Mouse (Mus musculus) small intestine, adult 2 months (tissue): ENCODE data around the gene 8030411F24Rik. TPM values are rescaled to one million over a fixed set of nuclear protein-coding genes. Genes with fewer than 3 reads are reported as not detected.
"Not testable (repeated sequence)": the region's sequence is repeated elsewhere in the genome, so short reads cannot be mapped to it uniquely, and the experiment has no call there.

Experiments used
- H3K27ac ChIP-seq: fragments of 200-500 bp; 2 replicates; pipeline ENCODE4 v1.5.1; 2012; ENCODE audit warnings: low read depth, low read length, control low read depth, inconsistent platforms; ENCODE audit not compliant: insufficient read depth
- H3K27me3 ChIP-seq: fragments of 200-500 bp; 2 replicates; pipeline ENCODE4 v1.6.1; 2012; ENCODE audit warnings: mild to moderate bottlenecking, moderate library complexity, low read length, inconsistent platforms; ENCODE audit not compliant: control insufficient read depth, insufficient read depth
- H3K36me3 ChIP-seq: fragments of 200-500 bp; 2 replicates; pipeline ENCODE4 v1.6.1; 2012; ENCODE audit warnings: mild to moderate bottlenecking, low read length, control low read depth, inconsistent platforms; ENCODE audit not compliant: control insufficient read depth, insufficient read depth
- H3K4me1 ChIP-seq: fragments of 200-500 bp; 2 replicates; pipeline ENCODE4 v1.6.1; 2012; ENCODE audit warnings: low read length, inconsistent platforms, mixed read lengths; ENCODE audit not compliant: control insufficient read depth, insufficient read depth, insufficient read length
- H3K4me3 ChIP-seq: fragments of 200-500 bp; 2 replicates; pipeline ENCODE4 v1.5.1; 2012; ENCODE audit warnings: low read depth, mild to moderate bottlenecking, control low read depth, inconsistent platforms, low read length, moderate library complexity
- CTCF ChIP-seq: fragments of 200-500 bp; IDR thresholded peaks from 2 replicates; pipeline ENCODE4 v1.5.1; 2012; ENCODE audit warnings: low read depth, mild to moderate bottlenecking, control low read depth, inconsistent platforms, low read length, moderate library complexity, mixed read lengths; ENCODE audit not compliant: insufficient replicate concordance, insufficient read length; ENCODE audit errors: extremely low read depth
- POLR2A ChIP-seq: fragments of 200-500 bp; IDR thresholded peaks from 2 replicates; pipeline ENCODE4 v1.6.1; 2012; ENCODE audit warnings: low read depth, mild to moderate bottlenecking, control low read depth, inconsistent platforms, low read length, moderate library complexity
- WGBS: fragments of 180-500 bp; shearing (Covaris S2); methylation state at CpG from one replicate; pipeline ENCODE4 v1.1.7; 2018; 5-methylcytosine and 5-hydroxymethylcytosine counted together
- polyA plus RNA-seq: library from polyadenylated mRNA; depleted of rRNA; stranded (reverse); fragments of >200 nt; gene quantifications from 2 replicates; pipeline ENCODE4 v1.2.3, GENCODE M21; 2012

8030411F24Rik gene
- polyA plus RNA-seq, 1 experiment: not detected

DNA sequence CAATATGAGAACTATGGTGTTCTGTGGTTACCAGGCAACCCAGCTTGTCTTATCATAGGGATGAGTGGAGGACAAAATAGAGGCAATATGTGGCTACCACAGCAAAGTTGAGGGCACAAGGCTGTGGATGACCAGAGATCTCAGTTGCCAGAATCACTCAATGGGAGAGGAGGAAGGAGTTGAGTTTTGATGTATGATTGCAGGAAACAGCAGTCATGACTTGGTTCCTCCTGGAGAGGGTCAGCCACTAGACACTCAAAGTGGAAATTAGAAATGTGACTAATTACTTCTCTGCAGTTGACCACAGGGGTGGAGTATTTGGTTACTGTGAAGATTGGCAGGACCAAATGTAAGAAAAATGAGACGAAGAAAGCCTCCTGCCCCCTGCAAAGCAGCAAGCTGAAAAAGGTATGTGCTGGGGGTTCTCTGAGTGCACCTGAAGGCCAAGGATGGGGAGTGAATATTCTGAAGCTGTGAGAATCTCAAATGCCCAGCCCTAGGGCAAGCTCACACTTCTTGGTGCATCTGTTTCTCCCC is 27.4 kb upstream of the 8030411F24Rik start:
- H3K4me3 ChIP-seq: no peak overlapping the region
- H3K4me1 ChIP-seq: no peaks in the 10 kb centered on the region
- H3K27ac ChIP-seq: no peak overlapping the region
- 58% methylated on average over 1 of the region's 1 CpGs for WGBS
- H3K36me3 ChIP-seq: no peaks in the 10 kb centered on the region
- no peaks in the 10 kb centered on the region for H3K27me3 ChIP-seq
- no peak for TF ChIP-seq CTCF
- no peak for TF ChIP-seq POLR2A

DNA sequence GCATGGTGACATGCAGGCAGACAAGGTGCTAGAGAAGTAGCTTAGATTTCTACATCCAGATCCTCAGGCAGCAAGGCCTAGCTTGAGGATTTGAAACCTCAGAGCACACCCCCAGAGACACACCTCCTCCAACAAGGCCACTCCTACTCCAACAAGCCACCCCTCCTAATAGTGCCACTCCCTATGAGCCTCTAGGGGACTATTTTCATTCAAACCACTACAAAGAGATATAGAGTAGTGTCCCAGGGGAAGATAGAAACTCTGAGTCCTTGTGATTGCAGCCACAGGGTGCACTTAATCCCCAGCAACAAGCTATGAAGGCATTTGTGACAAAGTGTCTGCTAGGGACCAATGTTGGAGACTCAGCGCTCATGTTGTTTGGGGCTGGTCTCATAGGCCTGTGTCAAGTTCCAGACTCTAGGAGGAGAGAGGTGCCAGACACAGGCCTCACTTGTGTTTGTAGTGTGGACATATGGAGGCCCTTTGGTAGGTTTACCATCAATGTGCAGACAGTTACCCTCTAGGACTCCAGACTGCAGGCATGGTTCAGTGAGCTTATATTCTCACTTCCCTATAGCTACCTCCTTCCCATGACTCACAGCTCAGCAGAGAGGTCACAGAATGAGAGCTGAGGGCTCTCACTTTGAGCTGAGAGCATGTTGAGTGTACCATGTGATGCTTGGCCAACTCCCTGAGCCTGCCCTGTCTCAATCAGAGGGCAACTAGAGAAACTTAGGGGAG is 18.0 kb upstream of the 8030411F24Rik start:
- Histone ChIP-seq H3K4me3 (no peak overlapping the region), H3K4me1 (no peaks in the 10 kb centered on the region), H3K36me3 (no peaks in the 10 kb centered on the region), H3K27me3 (no peaks in the 10 kb centered on the region), H3K27ac (no peak overlapping the region)
- WGBS: 97% methylated on average over 1 of the region's 1 CpGs
- TF ChIP-seq CTCF (no peak), POLR2A (no peak)

DNA sequence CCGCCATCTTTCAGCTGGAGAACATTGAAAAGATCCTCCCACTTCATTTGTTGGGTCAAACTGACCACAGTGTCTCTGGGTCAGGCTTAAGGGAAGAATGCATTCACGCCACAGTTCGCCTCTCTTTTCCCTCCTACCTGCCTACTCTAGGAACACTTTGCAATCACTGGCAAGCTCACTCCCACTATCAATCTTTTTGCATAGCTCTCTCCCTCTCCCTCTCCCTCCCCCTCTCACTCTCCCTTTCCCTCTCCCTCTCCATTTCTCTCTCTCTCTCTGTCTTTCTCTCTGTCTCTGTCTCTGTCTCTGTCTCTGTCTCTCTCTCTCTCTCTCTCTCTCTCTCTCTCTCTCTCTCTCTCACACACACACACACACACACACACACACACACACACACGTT is 10.4 kb upstream of the 8030411F24Rik start, which contains the start of gene Cst11:
Gene Cst11 (minus strand): TSS at position 101 of the 400 bp plus-strand sequence.
- not testable (repeated sequence) for H3K4me1 ChIP-seq, H3K4me3 ChIP-seq, H3K27me3 ChIP-seq, H3K36me3 ChIP-seq, H3K27ac ChIP-seq
- 80% methylated on average over 4 of the region's 4 CpGs for WGBS

GRCm38 (mm10) chr2:148789142-148789541 is 7.3 kb downstream of the 8030411F24Rik start, which contains the start of gene Cst12:
TSS of gene Cst12 (plus strand) at chr2:148789361.
- Histone ChIP-seq H3K27me3 (no peaks in the 10 kb centered on the region), H3K36me3 (no peaks in the 10 kb centered on the region), H3K27ac (no peak within 1 kb of the TSS), H3K4me3 (no peak within 1 kb of the TSS), H3K4me1 (no peaks in the 10 kb centered on the region)
- WGBS: 90% methylated on average over 6 of the region's 6 CpGs
- TF ChIP-seq CTCF (no peak), POLR2A (no peak)

GRCm38 (mm10) chr2:148798485-148798884 is 16.7 kb downstream of the 8030411F24Rik start, which contains the start of gene Cst8:
TSS of gene Cst8 (plus strand) at chr2:148798785.
- Histone ChIP-seq H3K4me1 (no peaks in the 10 kb centered on the region), H3K36me3 (no peaks in the 10 kb centered on the region), H3K4me3 (no peak within 1 kb of the TSS), H3K27ac (no peak within 1 kb of the TSS), H3K27me3 (no peaks in the 10 kb centered on the region)
- 77% methylated on average over 1 of the region's 1 CpGs for WGBS
- TF ChIP-seq POLR2A (no peak), CTCF (no peak)

DNA sequence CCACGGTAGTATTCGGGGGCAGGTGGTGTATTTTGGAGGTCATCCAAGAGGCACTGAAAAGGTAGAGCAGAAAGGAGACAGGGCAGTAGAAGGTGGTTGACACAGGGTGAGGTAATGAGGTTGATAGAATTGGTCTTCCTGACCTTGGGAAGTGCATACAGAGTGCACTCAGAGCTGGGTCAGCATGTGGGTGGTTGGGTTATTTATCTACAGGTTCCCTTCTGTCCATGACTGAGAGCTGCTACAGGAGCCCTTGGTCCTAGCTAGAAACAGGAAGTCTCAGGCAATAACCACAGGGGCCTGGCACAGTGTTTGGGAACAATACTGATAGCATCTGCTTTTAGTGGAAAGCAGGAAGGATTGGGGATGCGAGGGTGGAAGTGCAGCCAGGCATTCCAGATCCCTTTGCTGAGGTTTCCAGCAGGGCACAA is 19.7 kb downstream of the 8030411F24Rik start:
- no peaks in the 10 kb centered on the region for H3K27me3 ChIP-seq
- no peaks in the 10 kb centered on the region for H3K36me3 ChIP-seq
- H3K4me3 ChIP-seq: no peak overlapping the region
- no peak overlapping the region for H3K27ac ChIP-seq
- no peaks in the 10 kb centered on the region for H3K4me1 ChIP-seq
- WGBS: 24% methylated on average over 3 of the region's 3 CpGs
- no peak for TF ChIP-seq POLR2A
- TF ChIP-seq CTCF: no peak

- no peaks in the 10 kb centered on the region for H3K27me3 ChIP-seq
- WGBS: 63% methylated on average over 6 of the region's 6 CpGs
- TF ChIP-seq POLR2A (no peak), CTCF (no peak)
- H3K4me1 ChIP-seq: no peaks in the 10 kb centered on the region
- no peaks in the 10 kb centered on the region for H3K36me3 ChIP-seq
- no peak overlapping the region for H3K27ac ChIP-seq
- no peak overlapping the region for H3K4me3 ChIP-seq
Measured at GRCm38 (mm10) chr2:148806696-148807095, 24.9 kb downstream of the 8030411F24Rik start.
